Mouse (Mus musculus): ENCODE measurements at regions not wholly inside any gene's neighbourhood (a gene's known extent, or its start where the extent isn't known, plus 50 kb on each side); places are given as distances from the start of the nearest gene placed in this dataset.

DNA sequence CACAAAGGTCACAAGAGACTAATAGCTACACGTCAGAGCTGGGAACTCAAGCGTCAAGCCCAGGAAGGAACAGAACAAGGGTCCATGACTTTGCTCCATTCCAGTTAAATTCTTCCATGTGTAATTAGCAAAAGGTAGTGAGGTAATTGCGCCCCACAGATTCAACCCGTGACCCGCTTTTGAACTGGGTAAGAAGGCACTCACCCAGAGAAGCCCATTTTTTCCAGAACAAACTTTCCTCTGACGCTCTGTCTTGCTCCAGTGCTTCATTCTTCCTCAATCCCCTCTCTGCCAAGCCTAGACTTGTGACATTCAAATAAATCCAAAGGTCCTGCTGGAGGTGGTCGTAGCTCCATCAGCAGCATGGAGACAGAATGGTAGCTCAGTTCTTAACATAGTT is 110.2 kb upstream of the Ccdc122 start:
- TF ChIP-seq EP300 (optimal IDR thresholded peaks at IDR 0.05) (no peak), CTCF (IDR thresholded peaks at IDR 0.05; ENCODE audit: low read depth) (no peak)

All from stomach, postnatal 0 days (tissue).